ENCODE assay signal across 8 mouse cellular contexts in the genomic region with DNA sequence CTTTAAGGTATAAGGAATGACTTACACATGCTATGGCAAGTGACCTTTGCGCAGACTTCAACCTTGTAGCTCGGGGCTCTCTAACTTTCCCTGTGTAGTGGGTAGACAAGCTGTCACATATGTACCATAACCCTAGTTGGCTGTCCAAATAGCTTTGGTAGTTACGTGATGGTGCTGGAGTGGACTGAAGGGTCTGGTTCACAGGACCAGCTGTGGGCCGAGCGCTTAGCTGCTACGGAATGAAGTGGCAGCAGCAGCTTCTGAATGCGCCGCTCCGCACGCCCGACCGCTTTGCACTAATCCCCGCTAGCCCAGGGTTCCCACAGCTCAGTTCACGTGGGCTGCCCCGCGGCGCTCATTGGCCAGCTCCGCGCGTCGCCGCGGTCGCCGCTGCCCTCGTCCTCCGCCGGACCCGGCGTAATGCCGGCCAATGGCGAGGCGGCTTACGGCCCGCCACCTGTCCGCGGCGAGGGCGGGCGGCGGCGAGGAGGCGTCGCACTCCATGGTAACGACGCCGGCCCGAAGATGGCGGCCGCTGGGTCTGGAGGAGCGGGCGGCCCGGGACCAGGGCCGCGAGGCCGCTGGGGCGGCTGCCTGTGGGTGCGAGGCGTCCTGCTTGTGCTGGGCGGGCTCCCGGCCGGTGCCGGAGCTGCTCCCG. TPM values are rescaled to one million over a fixed set of nuclear protein-coding genes. Genes with fewer than 3 reads are reported as not detected.
DNase-seq lines count a peak whose midpoint lies in the region; ATAC-seq lines count a peak whose summit lies in the region.

Lmln (plus strand) TSS at position 498 of the 658 bp plus-strand sequence.

- WGBS in heart, embryonic 14.5 days = 0% methylated on average over 63 of the region's 64 CpGs
- under 1% methylated on average over 63 of the region's 64 CpGs for WGBS in liver, embryonic 13.5 days (ENCODE audit: insufficient replicate concordance)
- under 1% methylated on average over 62 of the region's 64 CpGs for WGBS in stomach, embryonic 16.5 days

- H3K4me2 ChIP-seq in heart, embryonic 14.5 days (ENCODE audit: low read length) = peak within 1 kb of the TSS; percentile 77
- peak within 1 kb of the TSS; percentile 95 for H3K4me2 ChIP-seq in liver, embryonic 13.5 days
- peak within 1 kb of the TSS; percentile 59 for H3K4me2 ChIP-seq in stomach, embryonic 16.5 days (ENCODE audit: low read depth, low read length)

- no peaks in the 10 kb centered on the region for H3K27me3 ChIP-seq in heart, embryonic 14.5 days (ENCODE audit: control insufficient read depth, insufficient read depth, low read length)
- H3K27me3 ChIP-seq in liver, embryonic 13.5 days = no peaks in the 10 kb centered on the region
- no peaks in the 10 kb centered on the region for H3K27me3 ChIP-seq in stomach, embryonic 16.5 days (ENCODE audit: control insufficient read depth, insufficient read depth, low read length)

- no peaks in the 10 kb centered on the region for H3K9me3 ChIP-seq in heart, embryonic 14.5 days (ENCODE audit: control insufficient read depth, low read length)
- no peaks in the 10 kb centered on the region for H3K9me3 ChIP-seq in liver, embryonic 13.5 days (replicated peaks)
- no peaks in the 10 kb centered on the region for H3K9me3 ChIP-seq in stomach, embryonic 16.5 days (replicated peaks; ENCODE audit: control insufficient read depth, low read length)

- H3K36me3 ChIP-seq in heart, embryonic 14.5 days (ENCODE audit: control insufficient read depth, insufficient read depth, low read length) = peaks cover 45% of the 10 kb centered on the region
- H3K36me3 ChIP-seq in liver, embryonic 13.5 days = peaks cover 32% of the 10 kb centered on the region
- H3K36me3 ChIP-seq in stomach, embryonic 16.5 days (ENCODE audit: control insufficient read depth, insufficient read depth, low read length) = peaks cover 10% of the 10 kb centered on the region; the same call in 1 of the 2 replicates

- peak within 1 kb of the TSS; percentile 72 for H3K27ac ChIP-seq in brown adipose tissue, adult 24 weeks (replicated peaks; ENCODE audit: low read depth, low read length)
- H3K27ac ChIP-seq in heart, embryonic 14.5 days (replicated peaks in 1 of 2; ENCODE audit: control insufficient read depth in 1 of 2, insufficient read depth in 1 of 2, low read depth in 2 of 2, low read length in 2 of 2) = peak within 1 kb of the TSS; percentile 86 to 97
- H3K27ac ChIP-seq in liver, embryonic 13.5 days = peak within 1 kb of the TSS; percentile 85
- H3K27ac ChIP-seq in stomach, embryonic 16.5 days (ENCODE audit: low read length) = peak within 1 kb of the TSS; percentile 60

- ATAC-seq in heart, embryonic 14.5 days (ENCODE audit: insufficient number of reproducible peaks, insufficient read depth, low FRiP score, low read depth) = peak; percentile 95
- ATAC-seq in liver, embryonic 13.5 days (ENCODE audit: low read depth) = peak; percentile 93
- ATAC-seq in stomach, embryonic 16.5 days (ENCODE audit: insufficient read depth, low FRiP score) = peak; percentile 97

- H3K4me1 ChIP-seq in brown adipose tissue, adult 24 weeks (ENCODE audit: control insufficient read depth, insufficient read depth, insufficient read length, low read length) = peaks cover 3% of the 10 kb centered on the region
- H3K4me1 ChIP-seq in heart, embryonic 14.5 days (ENCODE audit: control insufficient read depth in 2 of 2, insufficient read depth in 2 of 2, low read length in 2 of 2) = peaks cover 9 to 29% of the 10 kb centered on the region in 2 experiments
- H3K4me1 ChIP-seq in liver, embryonic 13.5 days (replicated peaks) = peaks cover 56% of the 10 kb centered on the region
- peaks cover 9% of the 10 kb centered on the region for H3K4me1 ChIP-seq in stomach, embryonic 16.5 days (ENCODE audit: control insufficient read depth, insufficient read depth, low read length)

- peak within 1 kb of the TSS; percentile 83 for H3K4me3 ChIP-seq in brown adipose tissue, adult 24 weeks (ENCODE audit: insufficient read depth, low read depth, low read length)
- peak within 1 kb of the TSS; percentile 84 to 97 for H3K4me3 ChIP-seq in heart, embryonic 14.5 days (ENCODE audit: control insufficient read depth in 1 of 2, insufficient read depth in 1 of 2, low read depth in 1 of 2, low read length in 2 of 2)
- peak within 1 kb of the TSS; percentile 82 for H3K4me3 ChIP-seq in liver, embryonic 13.5 days (replicated peaks)
- H3K4me3 ChIP-seq in stomach, embryonic 16.5 days (replicated peaks; ENCODE audit: low read length) = peak within 1 kb of the TSS; percentile 83

- peak; percentile 81 for DNase-seq in CD4-positive, CD25-positive, alpha-beta regulatory T cell, adult 2 months (ENCODE audit: low read depth, low spot score)
- peak; percentile 77 for DNase-seq in fibroblast of lung, adult 2 months (ENCODE audit: low read depth)
- peak; percentile 95 for DNase-seq in kidney, postnatal 14 days
- DNase-seq in liver, embryonic 13.5 days = peak; percentile 87
- peak; percentile 90 for DNase-seq in neural tube, embryonic 10.5 days (ENCODE audit: extremely low spot score, low spot score)

- H3K9ac ChIP-seq in heart, embryonic 14.5 days (ENCODE audit: low read length) = peak within 1 kb of the TSS; percentile 81
- peak within 1 kb of the TSS; percentile 78 for H3K9ac ChIP-seq in liver, embryonic 13.5 days
- H3K9ac ChIP-seq in stomach, embryonic 16.5 days (ENCODE audit: low read length) = peak within 1 kb of the TSS; percentile 80

RNA-seq across cellular contexts. Expression of gene Lmln, which starts in this region (rescaled TPM):
- 2.1 and 2.4 TPM in 2 replicates for polyA plus RNA-seq in brown adipose tissue, adult 24 weeks (2012; ENCODE audit: insufficient read depth, insufficient read length, missing spikeins)
- 2.5 and 4.7 TPM in 2 replicates for polyA plus RNA-seq in heart, embryonic 14.5 days (2014; fragmentation: Nextera tagmentation; extraction: Ambion mirVana)
- 0.43 and 0.71 TPM in 2 replicates for polyA plus RNA-seq in liver, embryonic 13.5 days (2015; fragmentation: Nextera tagmentation; extraction: Ambion mirVana)
- polyA plus RNA-seq in stomach, embryonic 16.5 days (2015; fragmentation: Nextera tagmentation; extraction: Ambion mirVana) = 2.6 and 2.8 TPM in 2 replicates

Comparison
In these comparisons a context has a peak if more than half of its experiments do, and no peak if none do; other contexts are left out.
1. Peak in every context shown above with its lines: DNase-seq, ATAC-seq, H3K4me3 ChIP-seq and H3K27ac ChIP-seq.
2. Peak in DNase-seq, ATAC-seq, H3K4me3 ChIP-seq, H3K27ac ChIP-seq, H3K9ac ChIP-seq and H3K4me2 ChIP-seq in liver, embryonic 13.5 days; RNA of the gene not detected or under 1 TPM.